Mouse (Mus musculus): ENCODE data around the gene Slc35d1.

Slc35d1 gene

DNA sequence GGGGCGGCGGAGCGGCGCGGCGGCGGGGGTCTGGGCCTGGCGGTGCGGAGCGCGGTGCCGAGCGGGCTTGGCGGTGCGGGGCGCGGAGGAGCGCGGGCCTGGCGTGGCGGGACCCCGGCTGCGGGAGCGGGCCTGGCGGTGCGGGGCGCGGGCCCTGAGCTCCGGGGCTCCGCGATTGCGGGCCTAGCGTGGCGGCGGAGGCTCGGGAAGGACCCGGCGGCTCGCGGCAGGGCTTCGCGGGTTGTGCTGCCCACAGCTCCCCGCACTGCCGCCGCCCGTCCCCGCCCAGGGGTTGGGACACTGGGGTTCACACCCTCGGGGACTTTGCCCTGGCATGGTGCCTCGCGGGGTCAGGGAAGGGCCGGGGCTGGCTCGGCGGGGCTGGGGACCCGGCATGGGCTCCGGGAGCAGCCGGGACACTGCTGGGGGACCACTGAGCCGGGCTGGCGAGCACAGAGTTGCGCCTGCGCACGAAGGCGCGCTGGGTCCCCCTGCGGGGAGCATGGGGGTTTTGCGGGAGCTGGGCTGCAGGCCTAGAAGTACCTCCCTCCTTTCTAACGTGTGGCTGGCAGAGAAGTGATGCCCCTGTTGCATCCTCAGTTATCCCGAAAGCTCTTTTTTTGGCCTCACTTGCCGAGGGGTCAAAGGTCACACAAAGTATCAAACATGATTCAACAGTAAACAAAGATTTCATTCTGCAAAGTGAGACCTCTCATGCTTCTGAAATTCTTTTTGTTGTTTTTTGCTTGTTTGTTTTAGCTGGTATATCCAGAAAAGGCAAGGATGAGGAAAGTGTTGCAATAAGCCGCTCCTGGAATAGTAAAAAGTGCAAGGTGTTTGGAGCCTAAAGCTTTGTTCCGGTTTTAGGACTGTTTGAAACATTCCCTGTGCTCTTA is at the start of gene Slc35d1:
Gene Slc35d1 (minus strand): TSS at position 240 of the 896 bp plus-strand sequence.
- DNase-seq (ENCODE audit: low spot score) = peak; percentile 67

DNA sequence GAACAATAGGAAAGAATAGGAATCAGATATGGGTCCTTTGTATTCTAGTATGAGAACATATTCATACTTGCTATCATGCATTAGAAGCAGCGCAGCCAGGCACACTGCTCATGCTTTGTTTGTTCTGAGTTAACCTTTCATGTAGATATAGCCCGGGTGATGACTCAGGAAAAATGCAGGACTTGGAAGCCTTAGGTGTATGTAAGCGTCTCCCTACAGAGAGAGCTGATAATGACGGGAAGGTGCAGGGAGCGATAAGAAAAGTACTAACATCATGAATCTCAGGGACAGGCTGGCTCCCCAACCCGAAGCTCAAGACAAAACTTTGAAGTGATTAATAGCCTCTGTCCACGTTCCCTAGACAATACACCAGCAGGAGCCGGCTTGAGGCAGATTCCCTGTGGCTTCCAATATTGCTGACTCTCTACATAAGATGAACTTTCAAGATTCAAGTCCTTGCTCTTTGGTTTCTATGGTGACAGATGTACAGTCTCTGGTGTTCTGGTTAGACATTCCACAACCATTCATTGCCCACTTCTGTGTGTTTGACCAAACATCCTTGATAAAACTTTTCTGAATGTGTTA is 48.9 kb upstream of the Slc35d1 start:
- DNase-seq (ENCODE audit: low spot score) = no peak

DNA sequence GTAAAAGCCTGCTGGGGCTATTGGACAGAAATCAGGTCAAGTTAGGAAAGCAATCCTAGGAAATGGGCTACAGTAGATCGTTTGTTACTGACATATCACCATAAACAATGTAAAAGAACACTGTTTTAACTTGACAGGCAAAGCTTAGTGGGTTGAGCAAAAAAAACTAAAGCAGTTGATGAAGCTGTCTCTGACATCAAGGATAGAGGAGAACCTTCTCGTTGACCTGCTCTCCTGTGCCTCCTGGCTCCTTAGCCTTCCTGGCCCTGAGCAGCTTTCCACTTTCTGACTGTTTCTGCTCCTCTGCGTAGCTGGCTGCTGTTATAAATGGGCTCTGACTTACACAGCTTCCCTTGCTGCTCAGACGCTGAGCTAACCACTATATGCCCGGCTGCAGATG is 48.4 kb upstream of the Slc35d1 start:
- DNase-seq (ENCODE audit: low spot score) = no peak

DNA sequence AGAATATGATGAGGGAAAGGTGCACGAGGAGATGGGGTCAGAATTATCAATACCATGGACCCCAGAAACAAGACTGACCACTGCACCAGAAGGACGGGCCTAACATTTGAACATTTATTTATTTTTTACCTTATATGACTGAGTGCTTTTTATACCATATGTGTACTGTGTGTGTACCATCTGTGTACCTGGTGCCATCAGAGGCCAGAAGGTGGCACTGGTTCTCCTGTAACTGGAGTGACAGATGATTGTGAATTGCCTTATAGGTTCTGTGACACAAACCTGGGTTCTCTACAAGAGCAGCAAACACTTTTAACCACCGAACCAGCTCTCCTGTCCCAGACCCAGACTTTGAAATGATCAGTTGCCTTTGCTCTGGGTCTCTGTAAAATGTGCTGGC is 43.9 kb upstream of the Slc35d1 start:
- DNase-seq (ENCODE audit: low spot score) = no peak

DNA sequence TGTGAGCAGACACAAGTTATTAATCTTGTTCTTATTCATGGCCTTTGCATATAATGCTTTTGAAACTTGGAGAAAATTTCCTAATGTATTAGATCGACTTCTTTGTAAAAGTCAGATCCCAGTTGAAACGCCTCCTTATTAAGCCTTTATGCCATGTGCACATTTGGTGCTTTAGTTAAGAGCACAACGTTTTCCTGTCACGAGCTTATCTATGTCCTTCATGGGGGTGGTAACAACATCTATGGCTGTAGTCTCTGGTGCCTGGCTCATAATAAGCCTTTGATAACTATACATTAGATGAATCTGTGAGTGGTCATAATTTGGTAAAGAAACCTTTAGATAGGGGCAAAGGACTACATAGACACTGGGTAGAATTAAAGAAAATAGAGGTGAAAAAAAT is 38.9 kb upstream of the Slc35d1 start:
- no peak for DNase-seq (ENCODE audit: low spot score)

DNA sequence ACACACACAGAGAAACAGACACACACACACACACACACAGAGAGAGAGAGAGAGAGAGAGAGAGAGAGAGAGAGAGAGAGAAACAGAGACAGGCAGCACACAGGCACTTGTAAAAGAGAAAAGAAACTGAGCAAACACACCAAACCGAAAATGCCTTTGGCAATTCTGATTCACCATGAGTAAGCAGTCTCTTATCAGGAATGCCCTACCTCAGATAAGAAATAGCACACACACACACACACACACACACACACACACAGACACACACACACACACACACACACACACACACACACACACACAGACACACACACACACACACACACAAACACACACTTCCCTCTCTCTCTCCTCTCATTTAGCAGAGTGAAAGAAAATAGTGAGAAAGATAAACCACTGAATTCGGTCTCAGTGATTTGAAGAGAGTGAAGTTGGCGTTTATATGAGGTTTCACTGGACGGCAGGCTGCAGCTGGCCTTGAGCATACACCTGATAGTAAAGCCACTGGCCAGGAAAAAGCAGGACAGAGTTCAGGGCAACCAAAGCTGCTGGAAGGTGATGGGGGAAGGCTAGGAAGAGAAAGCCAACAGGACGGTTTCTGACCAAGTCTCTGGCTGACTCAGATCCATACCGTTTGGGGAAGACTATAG is 34.6 kb upstream of the Slc35d1 start:
- no peak for DNase-seq (ENCODE audit: low spot score)

DNA sequence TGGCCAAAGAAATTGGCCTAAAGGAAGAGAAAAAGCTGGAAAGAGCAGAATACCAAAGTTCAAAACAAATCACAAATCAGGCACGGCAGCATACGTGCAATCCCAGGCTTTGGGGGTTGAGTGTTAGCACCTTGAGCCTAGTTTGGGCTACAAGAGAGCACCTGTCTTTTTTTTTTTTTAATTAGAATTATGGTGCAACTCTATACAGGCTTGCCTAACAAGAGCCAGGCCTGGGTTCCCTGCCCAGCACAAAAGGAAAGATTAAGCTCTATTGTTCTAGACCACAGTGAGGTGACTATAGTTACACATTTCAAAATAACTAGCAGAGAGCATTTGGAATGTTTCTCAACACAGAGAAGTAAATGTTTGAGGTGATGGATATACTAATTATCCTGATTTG is 32.8 kb upstream of the Slc35d1 start:
- no peak for DNase-seq (ENCODE audit: low spot score)

DNA sequence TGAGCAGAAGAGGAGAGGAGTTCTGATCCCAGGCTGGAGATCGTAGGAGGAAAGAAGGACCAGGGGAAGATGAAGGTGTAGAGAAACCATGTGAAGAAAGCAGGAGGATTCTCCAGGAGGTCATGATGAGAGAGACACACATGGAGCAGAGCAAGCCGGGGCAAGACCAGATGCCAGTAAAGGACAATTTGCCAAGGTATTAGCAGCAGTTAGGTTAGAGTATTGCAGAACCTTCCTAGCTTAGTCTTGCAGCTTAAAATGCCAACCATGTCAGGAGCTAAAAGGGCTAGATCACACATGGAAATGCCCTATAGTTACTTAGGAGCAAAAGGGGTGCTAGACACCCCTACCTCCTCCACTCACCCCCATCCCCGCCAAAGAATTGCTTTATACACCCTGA is 32.3 kb upstream of the Slc35d1 start:
- DNase-seq (ENCODE audit: low spot score) = no peak

DNA sequence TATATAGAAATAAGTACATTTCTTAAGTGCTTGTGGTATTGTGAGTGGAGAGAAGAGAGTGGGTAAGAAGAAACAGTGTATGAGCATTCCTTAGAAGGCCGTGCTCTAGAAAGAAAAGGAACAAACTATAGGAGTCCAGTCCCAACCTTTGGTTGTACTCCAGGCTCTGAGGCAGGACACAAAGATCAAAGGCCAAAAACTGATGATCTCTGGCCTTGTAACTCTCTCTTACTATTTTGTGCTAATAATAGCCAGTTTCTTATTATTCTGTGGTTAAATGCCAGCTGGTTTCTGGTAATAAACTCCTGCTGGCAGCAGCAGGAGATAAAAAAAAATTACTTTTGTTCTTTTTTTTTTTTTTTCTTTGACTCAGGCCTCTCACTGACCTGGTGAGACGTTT is 17.2 kb upstream of the Slc35d1 start:
- DNase-seq (ENCODE audit: low spot score) = no peak

DNA sequence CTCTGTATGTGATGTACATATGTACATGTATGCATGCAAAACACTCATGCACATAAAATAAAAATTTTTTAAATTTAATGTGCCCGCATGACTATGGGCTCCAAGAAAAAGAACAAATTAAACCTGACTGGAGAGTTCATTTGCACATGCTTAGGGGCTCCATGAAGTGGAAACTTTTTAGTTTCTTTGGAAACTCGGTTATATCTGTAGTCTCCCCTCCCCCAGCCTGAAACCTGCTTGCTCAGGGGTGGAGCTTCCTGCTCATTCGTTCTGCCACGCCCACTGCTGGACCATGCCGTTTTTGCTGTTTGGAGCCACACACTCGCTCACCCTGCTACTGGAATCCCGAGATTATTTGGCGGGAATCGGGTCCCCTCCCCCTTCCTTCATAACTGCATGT is 7.9 kb upstream of the Slc35d1 start:
- DNase-seq (ENCODE audit: low spot score) = no peak

DNA sequence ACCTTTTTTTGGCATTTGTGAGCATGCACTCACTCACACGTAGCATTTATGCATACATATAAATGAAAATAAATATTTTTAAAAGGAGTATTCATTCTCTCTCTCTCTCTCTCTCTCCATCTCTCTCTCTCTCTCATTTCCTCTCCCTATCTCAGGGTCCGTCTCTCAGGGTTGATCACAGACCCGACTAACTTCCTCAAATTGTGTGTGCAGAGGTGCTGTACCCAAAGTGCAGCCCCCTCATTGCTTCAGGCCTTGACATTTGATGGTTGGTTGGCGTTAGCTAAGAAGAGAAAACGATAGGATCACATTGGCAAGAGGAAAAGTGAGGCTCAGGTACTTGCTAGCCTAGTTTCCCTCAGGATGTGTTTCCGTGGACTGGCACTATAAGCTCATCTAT is 6.8 kb upstream of the Slc35d1 start:
- no peak for DNase-seq (ENCODE audit: low spot score)

DNA sequence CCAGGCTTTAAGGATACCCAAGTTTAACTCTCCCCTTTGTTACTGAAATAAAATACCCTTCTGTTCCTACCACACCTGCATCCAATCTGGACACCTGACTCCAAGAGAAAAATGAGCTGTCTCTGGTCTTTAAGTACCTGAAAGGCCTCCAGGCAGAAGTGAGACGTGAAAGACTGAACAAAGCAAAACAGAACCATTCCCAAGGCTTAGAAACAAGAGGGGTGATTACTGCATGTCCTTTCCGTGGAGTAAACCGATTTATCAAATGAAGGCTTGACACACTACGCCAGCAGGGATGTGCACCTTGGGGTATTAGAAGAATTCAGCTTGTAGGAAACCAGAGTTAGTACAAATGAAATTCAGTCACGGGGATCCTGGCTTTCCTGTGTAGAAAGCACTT is 4.0 kb upstream of the Slc35d1 start:
- DNase-seq (ENCODE audit: low spot score) = no peak

DNA sequence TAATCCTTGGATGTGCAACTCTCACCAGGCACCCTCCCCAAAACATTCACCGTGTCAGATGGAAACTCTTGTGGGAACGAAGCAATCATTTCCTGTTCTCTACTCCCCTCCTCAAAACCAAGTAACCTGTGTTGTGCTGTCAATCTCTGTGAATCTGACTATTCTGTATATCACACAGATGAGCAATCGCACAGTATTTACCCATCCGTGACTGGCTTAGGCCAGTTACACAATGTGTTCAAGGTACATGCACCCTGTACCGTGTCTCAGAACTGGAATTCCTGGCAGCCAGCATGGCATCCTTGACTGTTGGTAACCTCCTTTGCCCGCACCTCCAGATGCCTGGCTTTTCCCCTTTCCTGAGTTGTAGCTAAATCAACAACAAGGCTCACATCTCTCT is 1.1 kb upstream of the Slc35d1 start:
- DNase-seq (ENCODE audit: low spot score) = no peak

DNA sequence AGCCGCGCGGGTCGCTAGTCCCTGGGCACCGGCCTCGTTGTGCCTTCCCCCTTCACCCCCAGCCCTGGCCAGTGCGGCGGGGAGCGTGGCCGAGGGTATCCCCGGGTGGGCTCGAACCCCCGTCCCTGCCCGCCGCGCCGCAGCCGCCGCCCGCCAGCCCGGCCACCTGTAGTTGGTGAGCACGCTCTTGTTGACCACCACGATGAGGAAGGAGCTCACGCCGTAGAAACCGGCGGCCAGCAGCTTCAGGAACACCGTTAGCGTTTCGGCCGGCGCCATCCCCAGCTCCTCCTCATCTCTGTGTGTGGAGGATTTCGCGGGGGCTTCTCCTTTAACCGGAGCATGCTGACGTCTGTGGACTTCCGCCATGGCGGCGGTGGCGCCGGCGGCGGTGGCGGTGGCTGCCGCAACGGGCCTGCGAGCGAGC is 453 bp downstream of the Slc35d1 start:
- DNase-seq (ENCODE audit: low spot score) = peak; percentile 41

DNA sequence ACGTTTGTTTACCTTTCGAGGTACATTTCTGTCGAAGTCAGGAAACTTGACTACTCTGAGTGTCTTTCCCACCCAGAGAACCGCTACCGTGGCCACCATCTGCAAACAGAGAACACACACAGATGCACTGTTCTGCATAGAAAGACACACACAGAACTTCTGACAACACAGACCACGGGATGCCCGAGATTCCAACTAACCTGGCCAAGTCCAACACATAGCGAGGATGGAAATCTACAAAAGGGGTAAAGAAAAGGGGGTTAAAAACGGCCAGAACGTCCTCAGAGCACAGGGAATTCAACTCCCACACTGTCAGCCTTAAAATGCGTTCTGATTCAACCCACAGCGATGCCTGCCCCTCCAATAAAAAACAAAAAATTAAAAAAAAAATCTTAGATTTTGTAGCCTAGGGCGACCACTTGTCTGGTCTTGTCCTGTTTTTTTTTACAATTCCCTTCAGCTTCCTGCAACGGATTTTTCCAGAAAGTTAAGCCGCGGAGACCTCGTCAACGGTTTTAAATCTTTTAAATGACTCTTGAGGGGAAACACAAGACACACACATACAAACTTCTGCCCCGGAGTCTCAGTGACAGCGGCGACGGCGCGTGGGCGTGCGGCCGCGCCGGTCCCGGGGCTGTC is 986 bp downstream of the Slc35d1 start:
- peak; percentile 9 for DNase-seq (ENCODE audit: low spot score)

DNA sequence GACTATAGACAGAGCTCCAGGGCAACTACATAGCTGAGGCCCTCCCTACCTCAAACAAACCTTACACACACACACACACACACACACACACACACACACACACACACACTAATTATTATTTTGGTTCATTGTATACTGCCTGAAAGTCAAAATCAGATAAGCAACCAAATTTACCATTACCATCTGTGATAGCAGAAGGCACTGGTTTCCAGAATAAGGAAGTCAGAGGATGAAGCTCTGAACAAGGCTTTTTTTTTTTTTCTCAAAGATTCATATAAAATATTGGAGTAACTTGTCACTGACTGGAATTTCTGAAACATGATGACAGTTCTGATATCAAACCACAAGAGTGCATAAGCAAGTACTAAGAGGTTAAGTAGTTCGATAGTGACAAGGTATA is 6.4 kb downstream of the Slc35d1 start:
- DNase-seq (ENCODE audit: low spot score) = no peak

DNA sequence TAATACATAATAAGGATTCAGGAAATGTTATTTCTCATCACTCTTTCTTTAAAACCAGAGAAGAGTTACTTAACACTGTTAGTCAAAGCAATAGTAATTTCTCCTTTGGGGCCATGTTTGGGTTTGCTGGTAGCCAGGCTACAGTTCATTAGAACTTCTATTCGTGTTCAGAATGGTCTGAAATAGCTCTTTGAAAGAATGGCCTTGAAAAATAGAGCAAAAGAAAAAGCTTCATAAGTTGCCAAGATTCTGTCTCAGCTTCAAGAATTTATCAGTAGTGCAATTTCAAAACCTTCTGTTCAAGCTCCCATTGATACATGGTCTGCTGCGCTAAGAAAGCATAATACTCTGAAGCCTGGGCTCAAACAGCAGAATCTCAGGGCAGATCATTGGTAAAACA is 11.3 kb downstream of the Slc35d1 start:
- DNase-seq (ENCODE audit: low spot score) = no peak

DNA sequence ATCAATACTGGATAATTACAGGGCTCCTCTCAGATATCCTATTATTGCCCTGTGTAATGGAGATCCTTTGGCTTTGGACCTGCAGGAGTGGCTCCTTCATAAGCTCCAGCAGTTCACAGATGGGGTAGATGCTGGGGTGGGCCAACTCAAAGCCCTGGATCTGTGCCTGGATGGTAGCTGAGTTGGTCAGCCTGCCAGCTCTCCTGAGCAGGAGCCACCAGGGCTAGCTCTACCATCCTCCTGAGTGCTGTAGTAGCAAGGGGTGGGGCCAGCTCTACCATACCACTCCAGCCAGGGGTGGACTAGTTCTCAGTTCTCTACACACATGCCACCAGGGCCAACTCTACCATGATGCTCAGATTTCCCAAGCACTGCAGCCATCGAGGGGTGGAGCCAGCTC is 14.9 kb downstream of the Slc35d1 start:
- DNase-seq (ENCODE audit: low spot score) = no peak

DNA sequence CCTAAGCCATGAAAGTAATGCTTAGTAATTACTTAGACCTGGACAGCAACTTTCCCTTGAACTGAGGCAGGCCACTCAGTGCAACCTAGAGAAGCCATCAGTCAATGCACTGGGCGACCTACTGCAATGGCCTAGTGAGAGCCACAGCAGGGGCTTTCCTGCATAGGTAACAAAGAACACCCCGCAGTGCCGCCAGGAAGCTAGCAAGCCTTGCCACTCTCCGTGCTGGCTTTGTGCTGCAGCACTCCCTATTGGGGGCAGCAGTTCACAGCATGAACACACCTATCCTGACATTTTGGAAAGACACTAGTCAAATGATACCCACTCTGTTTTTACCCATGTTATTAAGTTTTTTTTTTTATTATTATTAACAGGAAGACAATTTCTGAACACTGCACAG is 15.9 kb downstream of the Slc35d1 start:
- no peak for DNase-seq (ENCODE audit: low spot score)

DNA sequence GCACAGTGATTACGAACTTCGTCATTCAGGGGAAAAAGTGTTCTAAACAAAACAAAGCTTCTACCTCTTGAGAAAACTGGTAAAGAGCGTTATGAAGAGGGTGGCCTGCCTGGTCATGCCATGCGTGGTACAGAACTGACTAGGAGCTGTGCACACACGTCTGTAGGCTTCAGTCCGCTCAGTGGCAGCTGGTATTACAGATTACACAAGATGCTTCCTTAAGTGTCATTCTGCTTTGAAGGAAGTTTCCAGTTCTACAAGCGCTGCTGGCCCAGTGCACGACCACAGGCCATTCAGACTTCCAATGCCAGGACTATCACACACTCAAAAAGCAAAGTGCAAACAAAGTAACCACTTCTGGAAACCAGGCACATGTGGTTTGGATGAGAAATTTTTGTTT is 17.6 kb downstream of the Slc35d1 start:
- DNase-seq (ENCODE audit: low spot score) = no peak

DNA sequence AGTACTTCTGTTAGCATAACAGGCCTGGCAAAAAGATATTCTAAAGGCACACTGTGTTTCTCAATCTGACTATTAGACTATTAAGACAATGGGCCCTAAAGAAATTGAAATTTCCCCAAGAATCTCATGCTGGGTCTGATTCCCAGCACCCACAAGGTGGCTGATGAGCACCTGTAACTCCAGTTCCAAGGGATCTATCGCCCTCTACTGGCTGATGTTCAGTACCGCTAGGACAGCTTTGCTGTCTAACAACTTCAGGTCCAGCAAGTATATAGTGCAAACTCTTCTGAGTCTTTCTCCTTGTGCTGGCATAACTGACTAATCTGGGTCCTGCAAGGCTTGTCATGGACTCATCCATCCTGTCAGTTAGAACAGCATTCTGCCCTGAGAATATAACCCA is 22.5 kb downstream of the Slc35d1 start:
- no peak for DNase-seq (ENCODE audit: low spot score)

DNA sequence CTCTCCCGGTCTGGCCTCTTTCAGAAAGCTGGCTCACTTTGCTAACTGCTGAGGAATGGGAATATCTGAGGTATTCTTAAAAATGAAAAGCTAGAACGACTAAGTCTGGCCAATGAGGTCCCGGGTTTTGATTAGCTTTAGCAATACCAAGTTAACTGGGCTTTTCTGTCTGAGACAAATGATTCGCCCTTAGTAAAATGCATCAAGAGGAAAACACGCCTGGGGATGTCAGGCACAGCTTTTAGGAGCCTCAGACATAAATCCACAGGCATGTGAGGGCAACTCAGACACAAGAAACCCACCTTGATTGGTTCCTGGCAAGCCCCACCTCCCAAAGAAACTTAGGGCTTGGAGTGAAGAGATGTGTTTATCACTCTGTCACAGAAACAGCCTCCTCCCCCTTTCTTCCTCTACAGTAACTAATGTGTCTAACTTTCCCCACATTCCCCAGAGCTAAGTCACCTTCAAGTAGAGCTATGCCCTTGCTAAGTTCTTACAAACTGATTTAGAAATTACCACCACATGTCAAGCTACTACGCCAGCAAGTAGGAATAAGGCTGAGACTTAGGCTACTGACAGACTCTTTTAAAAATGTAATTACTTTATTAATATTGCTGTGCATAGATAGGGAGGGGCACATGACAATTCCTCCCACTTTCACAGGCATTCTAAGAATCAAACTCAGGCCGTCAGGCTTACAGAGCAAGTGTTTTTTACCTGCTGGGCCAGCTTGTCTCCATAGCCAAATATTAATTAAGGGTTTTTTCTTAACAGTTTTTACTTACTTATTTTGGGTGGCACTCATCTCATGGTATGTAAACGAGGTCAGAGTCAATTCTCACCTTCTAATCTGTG is 26.0 kb downstream of the Slc35d1 start:
- no peak for DNase-seq (ENCODE audit: low spot score)

Measured in MN1 (cell line).